In the genomic region with DNA sequence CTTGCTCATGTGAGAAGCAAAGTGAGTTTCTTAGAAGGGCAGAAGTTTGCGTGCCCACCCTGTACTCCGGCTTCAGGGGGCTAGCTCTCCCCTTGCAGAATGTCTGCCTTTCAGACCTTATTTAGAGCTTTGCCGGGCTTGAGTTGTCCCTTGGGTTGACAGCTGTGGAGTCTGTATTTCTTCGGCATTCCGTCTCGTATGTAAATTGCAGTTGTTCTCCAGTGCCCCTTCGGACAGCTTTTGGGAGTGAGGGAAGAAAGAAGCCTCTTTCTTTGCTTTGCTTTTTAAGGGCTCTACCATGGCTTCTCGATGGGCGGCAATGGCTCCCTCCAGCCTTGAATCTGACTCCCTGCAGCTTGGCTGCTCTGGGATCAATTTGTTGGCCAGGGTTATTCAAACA, we compare ENCODE assay signal across 18 mouse cellular contexts.
DNase-seq lines count a peak whose midpoint lies in the region; ATAC-seq lines count a peak whose summit lies in the region.
"Had no signal": no experiment of that assay in that cellular context is flagged by ENCODE, and none has a peak within 500 bp of the region (broad histone marks: within the 10 kb centered on the region; RNA-seq: fewer than 3 reads in every experiment).

No protein-coding gene starts in this region.

- DNase-seq in retina, postnatal 1 day = peak; percentile 8
- DNase-seq in retina, embryonic 14.5 days (ENCODE audit: low spot score) = no peak
- no peak for DNase-seq in urinary bladder, postnatal 14 days (ENCODE audit: low spot score)
- DNase-seq: adrenal gland, postnatal 25 days; cerebellum, adult 11-12 months; heart, adult 2 months; heart, postnatal 36 days; kidney, postnatal 4 days; liver; lung, adult 2 months; right cerebral cortex, postnatal 14 days; thymus, adult 2 months had no signal

- H3K9ac ChIP-seq in kidney, embryonic 15.5 days = no peak overlapping the region
- H3K9ac ChIP-seq in kidney, embryonic 14.5 days (ENCODE audit: low read depth, low read length) = no peak overlapping the region
- no peak overlapping the region for H3K9ac ChIP-seq in hindbrain, embryonic 16.5 days (ENCODE audit: low read depth, low read length)
- no peak overlapping the region for H3K9ac ChIP-seq in neural tube, embryonic 15.5 days (replicated peaks)

- peak overlapping the region; percentile 48; the same call in 1 of the 2 replicates for H3K27ac ChIP-seq in kidney, embryonic 15.5 days
- no peak overlapping the region; the same call in 1 of the 2 replicates for H3K27ac ChIP-seq in kidney, embryonic 14.5 days (ENCODE audit: low read depth, low read length)
- H3K27ac ChIP-seq in hindbrain, embryonic 16.5 days (ENCODE audit: low read depth, low read length) = no peak overlapping the region
- H3K27ac ChIP-seq in neural tube, embryonic 15.5 days (replicated peaks) = no peak overlapping the region
- H3K27ac ChIP-seq: heart, adult 2 months had no signal

- no peaks in the 10 kb centered on the region for H3K9me3 ChIP-seq in kidney, embryonic 15.5 days (replicated peaks)
- H3K9me3 ChIP-seq in kidney, embryonic 14.5 days (ENCODE audit: control insufficient read depth, low read length) = no peaks in the 10 kb centered on the region
- H3K9me3 ChIP-seq in hindbrain, embryonic 16.5 days (ENCODE audit: control insufficient read depth, low read length) = no peaks in the 10 kb centered on the region
- no peaks in the 10 kb centered on the region for H3K9me3 ChIP-seq in neural tube, embryonic 15.5 days (replicated peaks)

- no peak for ATAC-seq in kidney, embryonic 15.5 days (replicated peaks; ENCODE audit: low FRiP score)
- ATAC-seq in kidney, embryonic 14.5 days (ENCODE audit: low FRiP score, low TSS enrichment) = no peak
- no peak for ATAC-seq in hindbrain, embryonic 16.5 days
- no peak for ATAC-seq in neural tube, embryonic 15.5 days (ENCODE audit: low FRiP score)
- ATAC-seq: CD4-positive, CD25-positive, alpha-beta regulatory T cell, adult 4 months; intestine, postnatal 0 days had no signal

- peak overlapping the region; percentile 27; the same call in 1 of the 2 replicates for H3K4me2 ChIP-seq in kidney, embryonic 15.5 days
- H3K4me2 ChIP-seq in kidney, embryonic 14.5 days (replicated peaks; ENCODE audit: low read depth, low read length) = no peak overlapping the region
- peak overlapping the region; percentile 11; the same call in 1 of the 2 replicates for H3K4me2 ChIP-seq in hindbrain, embryonic 16.5 days (ENCODE audit: low read length)
- H3K4me2 ChIP-seq in neural tube, embryonic 15.5 days = peak overlapping the region; percentile 26; the same call in 1 of the 2 replicates

- H3K27me3 ChIP-seq in kidney, embryonic 15.5 days = no peaks in the 10 kb centered on the region
- no peaks in the 10 kb centered on the region for H3K27me3 ChIP-seq in kidney, embryonic 14.5 days (ENCODE audit: control insufficient read depth, insufficient read depth, low read length)
- H3K27me3 ChIP-seq in hindbrain, embryonic 16.5 days (replicated peaks; ENCODE audit: control insufficient read depth, insufficient read depth, low read length) = no peaks in the 10 kb centered on the region
- H3K27me3 ChIP-seq in neural tube, embryonic 15.5 days (replicated peaks) = no peaks in the 10 kb centered on the region

- H3K36me3 ChIP-seq in kidney, embryonic 15.5 days = no peaks in the 10 kb centered on the region
- H3K36me3 ChIP-seq in kidney, embryonic 14.5 days (ENCODE audit: control insufficient read depth, insufficient read depth, low read length) = no peaks in the 10 kb centered on the region
- H3K36me3 ChIP-seq in hindbrain, embryonic 16.5 days (ENCODE audit: control insufficient read depth, insufficient read depth, low read length) = no peaks in the 10 kb centered on the region
- H3K36me3 ChIP-seq in neural tube, embryonic 15.5 days = no peaks in the 10 kb centered on the region

- no peak overlapping the region for H3K4me3 ChIP-seq in kidney, embryonic 15.5 days (replicated peaks)
- H3K4me3 ChIP-seq in kidney, embryonic 14.5 days (ENCODE audit: low read length) = no peak overlapping the region
- H3K4me3 ChIP-seq in hindbrain, embryonic 16.5 days (ENCODE audit: low read length) = no peak overlapping the region
- no peak overlapping the region for H3K4me3 ChIP-seq in neural tube, embryonic 15.5 days (replicated peaks)
- H3K4me3 ChIP-seq: heart, adult 2 months had no signal

- H3K4me1 ChIP-seq in kidney, embryonic 15.5 days = peaks cover 39% of the 10 kb centered on the region
- H3K4me1 ChIP-seq in kidney, embryonic 14.5 days (ENCODE audit: control insufficient read depth, insufficient read depth, low read length) = peaks cover 23% of the 10 kb centered on the region
- no peaks in the 10 kb centered on the region for H3K4me1 ChIP-seq in hindbrain, embryonic 16.5 days (ENCODE audit: control insufficient read depth, insufficient read depth, low read depth, low read length)
- peaks cover 24% of the 10 kb centered on the region for H3K4me1 ChIP-seq in neural tube, embryonic 15.5 days

- 36% methylated on average over 9 of the region's 9 CpGs for WGBS in kidney, embryonic 15.5 days
- WGBS in kidney, embryonic 14.5 days = 41% methylated on average over 9 of the region's 9 CpGs
- WGBS in hindbrain, embryonic 16.5 days = 34% methylated on average over 9 of the region's 9 CpGs
- WGBS in neural tube, embryonic 15.5 days = 29% methylated on average over 9 of the region's 9 CpGs
